Mouse (Mus musculus) CH12.LX (cell line): ENCODE measurements at regions not wholly inside any gene's neighbourhood (a gene's known extent, or its start where the extent isn't known, plus 50 kb on each side); places are given as distances from the start of the nearest gene placed in this dataset.

Source experiments
- CTCF ChIP-seq, 2 experiments: IDR thresholded peaks in 1 of 2; conservative IDR thresholded peaks in 1 of 2; 2 replicates each; pipeline ENCODE4 v1.5.1; 2011 to 2012; ENCODE audit warnings: low read depth in 2 of 2, low read length in 2 of 2, improper control_type of control experiment in 1 of 2, inconsistent platforms in 1 of 2, mild to moderate bottlenecking in 1 of 2, moderate library complexity in 1 of 2
- HCFC1 ChIP-seq: IDR thresholded peaks from 2 replicates; pipeline ENCODE4 v1.6.1; 2012; ENCODE audit warnings: low read depth, mild to moderate bottlenecking, inconsistent platforms, low read length, improper control_type of control experiment
- POLR2AphosphoS2 ChIP-seq: IDR thresholded peaks from 2 replicates; pipeline ENCODE4 v1.6.1; 2011; ENCODE audit warnings: low read depth, low read length, improper control_type of control experiment

DNA sequence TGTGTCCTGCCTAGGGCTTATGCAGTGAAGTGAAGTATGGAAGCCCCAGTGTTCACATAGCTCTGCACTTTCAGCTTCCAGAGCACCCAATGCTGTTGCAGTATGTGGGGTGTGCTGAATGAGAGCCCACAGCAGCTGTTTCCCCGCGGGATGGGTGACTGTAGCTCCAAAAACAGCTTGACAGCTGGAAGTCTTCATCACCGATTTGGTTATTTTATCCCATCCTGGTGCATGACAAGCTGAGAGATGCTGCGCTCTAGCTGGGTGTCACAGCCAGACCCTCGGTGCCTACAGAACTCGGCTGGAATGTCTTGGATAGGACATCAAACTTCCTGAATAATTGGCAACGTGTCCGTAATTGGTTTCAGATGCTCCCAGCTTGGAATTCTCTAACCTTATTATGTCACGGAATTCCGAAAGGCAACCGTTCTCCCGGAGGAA, 134.1 kb downstream of the Ackr3 start:
- no peak for TF ChIP-seq HCFC1
- TF ChIP-seq POLR2AphosphoS2, result no peak
- TF ChIP-seq CTCF (conservative IDR thresholded peaks at IDR 0.05 in 1 of 2, IDR thresholded peaks at IDR 0.05 in 1 of 2; ENCODE audit: low read depth in 2 of 2, low read length in 2 of 2), result no peak
